Mouse (Mus musculus): ENCODE measurements around the gene Twsg1. TPM values are rescaled to one million over a fixed set of nuclear protein-coding genes. Genes with fewer than 3 reads are reported as not detected.
A peak's percentile ranks its signal among the peaks of the same experiment; 100 is the strongest.

The Twsg1 gene
- polyA plus RNA-seq, 1 experiment from 2014 or later: 66.0 TPM

- peaks cover 30% of the 10 kb centered on the region for H3K4me1 ChIP-seq (replicated peaks; ENCODE audit: control insufficient read depth, insufficient read depth, low read length)
- peak overlapping the region; percentile 95 for H3K4me3 ChIP-seq (replicated peaks; ENCODE audit: low read length)
- DNase-seq (ENCODE audit: low spot score) (no peak), ATAC-seq (ENCODE audit: low FRiP score) (no peak)
- H3K9ac ChIP-seq: peak overlapping the region; percentile 61
- H3K27ac ChIP-seq: peak overlapping the region; percentile 88
- no peaks in the 10 kb centered on the region for H3K27me3 ChIP-seq (ENCODE audit: control insufficient read depth, insufficient read depth, low read length)
- no peaks in the 10 kb centered on the region for H3K9me3 ChIP-seq (ENCODE audit: control insufficient read depth, low read length)
- no peaks in the 10 kb centered on the region for H3K36me3 ChIP-seq (replicated peaks; ENCODE audit: control insufficient read depth, insufficient read depth)
- whole genome bisulfite sequencing: under 1% methylated on average over 11 of the region's 11 CpGs
- H3K4me2 ChIP-seq (replicated peaks): peak overlapping the region; percentile 75
Observed at GRCm38 (mm10) chr17:65885398-65885696, 65.7 kb downstream of the Twsg1 start.

- H3K9me3 ChIP-seq (ENCODE audit: control insufficient read depth, low read length): no peaks in the 10 kb centered on the region
- peak overlapping the region; percentile 95 for H3K4me3 ChIP-seq (replicated peaks; ENCODE audit: low read length)
- peak overlapping the region; percentile 93 for H3K27ac ChIP-seq
- H3K9ac ChIP-seq: peak overlapping the region; percentile 91
- under 1% methylated on average over 61 of the region's 67 CpGs for WGBS
- H3K4me2 ChIP-seq (replicated peaks): peak overlapping the region; percentile 84
- DNase-seq (ENCODE audit: low spot score): peak; percentile 99
- peak; percentile 99 for ATAC-seq (ENCODE audit: low FRiP score)
- H3K4me1 ChIP-seq (replicated peaks; ENCODE audit: control insufficient read depth, insufficient read depth, low read length): peaks cover 30% of the 10 kb centered on the region
- no peaks in the 10 kb centered on the region for H3K27me3 ChIP-seq (ENCODE audit: control insufficient read depth, insufficient read depth, low read length)
- no peaks in the 10 kb centered on the region for H3K36me3 ChIP-seq (replicated peaks; ENCODE audit: control insufficient read depth, insufficient read depth)
Observed at GRCm38 (mm10) chr17:65884691-65885397, 66.2 kb downstream of the Twsg1 start.

GRCm38 (mm10) chr17:65884061-65884669 lies 66.9 kb downstream of the Twsg1 start:
- peak overlapping the region; percentile 95 for H3K4me3 ChIP-seq (replicated peaks; ENCODE audit: low read length)
- H3K36me3 ChIP-seq (replicated peaks; ENCODE audit: control insufficient read depth, insufficient read depth): no peaks in the 10 kb centered on the region
- DNase-seq (ENCODE audit: low spot score) (no peak), ATAC-seq (ENCODE audit: low FRiP score) (peak; percentile 32)
- peak overlapping the region; percentile 93 for H3K27ac ChIP-seq
- under 1% methylated on average over 41 of the region's 56 CpGs for WGBS
- peak overlapping the region; percentile 84 for H3K4me2 ChIP-seq (replicated peaks)
- H3K9me3 ChIP-seq (ENCODE audit: control insufficient read depth, low read length): no peaks in the 10 kb centered on the region
- H3K9ac ChIP-seq: peak overlapping the region; percentile 91
- peaks cover 30% of the 10 kb centered on the region for H3K4me1 ChIP-seq (replicated peaks; ENCODE audit: control insufficient read depth, insufficient read depth, low read length)
- H3K27me3 ChIP-seq (ENCODE audit: control insufficient read depth, insufficient read depth, low read length): no peaks in the 10 kb centered on the region

GRCm38 (mm10) chr17:65877026-65877425 lies 74.0 kb downstream of the Twsg1 start:
- Histone ChIP-seq H3K9ac (no peak overlapping the region), H3K27me3 (ENCODE audit: control insufficient read depth, insufficient read depth, low read length) (no peaks in the 10 kb centered on the region), H3K27ac (no peak overlapping the region), H3K36me3 (replicated peaks; ENCODE audit: control insufficient read depth, insufficient read depth) (no peaks in the 10 kb centered on the region), H3K4me1 (replicated peaks; ENCODE audit: control insufficient read depth, insufficient read depth, low read length) (0 out of 2 replicates have a peak, but pooled peaks cover 7% of the 10 kb centered on the region), H3K9me3 (ENCODE audit: control insufficient read depth, low read length) (no peaks in the 10 kb centered on the region), H3K4me3 (replicated peaks; ENCODE audit: low read length) (no peak overlapping the region), H3K4me2 (replicated peaks) (no peak overlapping the region)
- DNase-seq (ENCODE audit: low spot score): no peak
- no peak for ATAC-seq (ENCODE audit: low FRiP score)
- WGBS: 77% methylated on average over 6 of the region's 6 CpGs

GRCm38 (mm10) chr17:65873834-65874233 lies 77.2 kb downstream of the Twsg1 start:
- H3K27me3 ChIP-seq (ENCODE audit: control insufficient read depth, insufficient read depth, low read length): no peaks in the 10 kb centered on the region
- H3K4me3 ChIP-seq (replicated peaks; ENCODE audit: low read length): no peak overlapping the region
- WGBS: 97% methylated on average over 11 of the region's 11 CpGs
- no peak overlapping the region for H3K4me2 ChIP-seq (replicated peaks)
- H3K4me1 ChIP-seq (replicated peaks; ENCODE audit: control insufficient read depth, insufficient read depth, low read length): 0 out of 2 replicates have a peak, but pooled peaks cover 13% of the 10 kb centered on the region
- ATAC-seq (ENCODE audit: low FRiP score): no peak
- H3K27ac ChIP-seq: no peak overlapping the region
- H3K9me3 ChIP-seq (ENCODE audit: control insufficient read depth, low read length): no peaks in the 10 kb centered on the region
- H3K36me3 ChIP-seq (replicated peaks; ENCODE audit: control insufficient read depth, insufficient read depth): no peaks in the 10 kb centered on the region
- no peak for DNase-seq (ENCODE audit: low spot score)
- H3K9ac ChIP-seq: no peak overlapping the region

- H3K27me3 ChIP-seq (ENCODE audit: control insufficient read depth, insufficient read depth, low read length): no peaks in the 10 kb centered on the region
- no peak overlapping the region for H3K27ac ChIP-seq
- no peaks in the 10 kb centered on the region for H3K36me3 ChIP-seq (replicated peaks; ENCODE audit: control insufficient read depth, insufficient read depth)
- H3K4me2 ChIP-seq (replicated peaks): no peak overlapping the region
- no peaks in the 10 kb centered on the region for H3K9me3 ChIP-seq (ENCODE audit: control insufficient read depth, low read length)
- 79% methylated on average over 4 of the region's 4 CpGs for WGBS
- H3K4me1 ChIP-seq (replicated peaks; ENCODE audit: control insufficient read depth, insufficient read depth, low read length): 0 out of 2 replicates have a peak, but pooled peaks cover 13% of the 10 kb centered on the region
- no peak for ATAC-seq (ENCODE audit: low FRiP score)
- H3K9ac ChIP-seq: no peak overlapping the region
- DNase-seq (ENCODE audit: low spot score): no peak
- H3K4me3 ChIP-seq (replicated peaks; ENCODE audit: low read length): no peak overlapping the region
Observed at GRCm38 (mm10) chr17:65873156-65873555, 77.9 kb downstream of the Twsg1 start.

- Histone ChIP-seq H3K9me3 (ENCODE audit: control insufficient read depth, low read length) (no peaks in the 10 kb centered on the region), H3K9ac (no peak overlapping the region), H3K27me3 (ENCODE audit: control insufficient read depth, insufficient read depth, low read length) (no peaks in the 10 kb centered on the region), H3K4me1 (replicated peaks; ENCODE audit: control insufficient read depth, insufficient read depth, low read length) (0 out of 2 replicates have a peak, but pooled peaks cover 13% of the 10 kb centered on the region), H3K4me2 (replicated peaks) (no peak overlapping the region), H3K4me3 (replicated peaks; ENCODE audit: low read length) (no peak overlapping the region), H3K27ac (no peak overlapping the region), H3K36me3 (replicated peaks; ENCODE audit: control insufficient read depth, insufficient read depth) (no peaks in the 10 kb centered on the region)
- DNase-seq (ENCODE audit: low spot score) (no peak), ATAC-seq (ENCODE audit: low FRiP score) (no peak)
- whole genome bisulfite sequencing: 35% methylated on average over 6 of the region's 6 CpGs
Observed at GRCm38 (mm10) chr17:65872652-65873051, 78.4 kb downstream of the Twsg1 start.

GRCm38 (mm10) chr17:65872051-65872450 lies 79.0 kb downstream of the Twsg1 start:
- Histone ChIP-seq H3K36me3 (replicated peaks; ENCODE audit: control insufficient read depth, insufficient read depth) (peaks cover 6% of the 10 kb centered on the region), H3K27me3 (ENCODE audit: control insufficient read depth, insufficient read depth, low read length) (no peaks in the 10 kb centered on the region), H3K4me2 (replicated peaks) (no peak overlapping the region), H3K9me3 (ENCODE audit: control insufficient read depth, low read length) (no peaks in the 10 kb centered on the region), H3K4me1 (replicated peaks; ENCODE audit: control insufficient read depth, insufficient read depth, low read length) (0 out of 2 replicates have a peak, but pooled peaks cover 13% of the 10 kb centered on the region), H3K4me3 (replicated peaks; ENCODE audit: low read length) (no peak overlapping the region), H3K27ac (no peak overlapping the region), H3K9ac (no peak overlapping the region)
- DNase-seq (ENCODE audit: low spot score): no peak
- no peak for ATAC-seq (ENCODE audit: low FRiP score)
- 63% methylated on average over 6 of the region's 6 CpGs for WGBS
